Mouse (Mus musculus) cerebellum, postnatal 36 days (tissue): ENCODE measurements around the gene Gm49384.
"Not testable (repeated sequence)": the region's sequence is repeated elsewhere in the genome, so short reads cannot be mapped to it uniquely, and the experiment has no call there.

ENCODE experiments used
- DNase-seq, 2 experiments: peaks; one replicate each; pipeline ENCODE4 v3.0.0; 2021 to 2022; ENCODE audit warnings: mixed read lengths in 2 of 2

The Gm49384 gene

GRCm38 (mm10) chr12:69166861-69167581 lies 37.0 kb downstream of the Gm49384 start:
- DNase-seq, result not testable (repeated sequence)

- no peak for DNase-seq
Measured at GRCm38 (mm10) chr12:69164904-69165303, 39.2 kb downstream of the Gm49384 start.

DNA sequence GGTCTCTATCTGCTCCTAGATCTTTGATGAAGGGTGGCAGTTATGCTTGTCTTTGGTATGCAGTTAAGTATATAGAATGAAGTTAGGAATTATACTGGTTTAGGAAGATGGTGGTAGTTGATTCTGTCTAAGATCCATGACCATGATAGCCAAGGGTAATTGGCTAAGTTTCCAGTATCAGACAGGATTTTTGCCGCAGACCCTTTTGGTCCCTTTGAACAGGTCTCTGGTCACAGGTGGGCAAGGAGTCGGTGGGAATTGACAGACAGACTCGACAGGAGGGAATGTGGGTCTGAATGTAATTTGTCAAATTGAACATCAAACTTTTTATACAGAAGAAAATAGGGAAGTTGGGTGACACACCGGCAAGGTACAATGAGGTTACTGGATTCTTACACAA lies 40.5 kb downstream of the Gm49384 start:
- not testable (repeated sequence) for DNase-seq

GRCm38 (mm10) chr12:69160677-69161076 lies 43.4 kb downstream of the Gm49384 start:
- not testable (repeated sequence) for DNase-seq

DNA sequence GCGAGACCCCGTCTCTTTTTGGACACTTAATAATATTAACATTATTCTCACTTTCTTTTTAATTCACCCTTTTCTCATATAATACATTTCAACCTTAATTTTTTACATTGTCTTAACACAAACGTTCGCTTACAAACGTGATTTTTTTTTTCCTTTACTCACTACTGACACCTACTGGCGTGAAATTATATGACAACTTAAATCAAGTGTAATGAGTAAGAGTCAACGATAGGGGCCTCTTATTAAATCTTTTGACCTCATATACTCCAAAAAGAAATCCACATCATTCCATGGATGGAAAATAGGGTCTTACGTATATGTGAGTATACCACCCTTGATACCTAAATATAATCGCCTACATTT lies 44.5 kb downstream of the Gm49384 start:
- DNase-seq, result peak in 1 of 2 experiments; percentile 31

DNA sequence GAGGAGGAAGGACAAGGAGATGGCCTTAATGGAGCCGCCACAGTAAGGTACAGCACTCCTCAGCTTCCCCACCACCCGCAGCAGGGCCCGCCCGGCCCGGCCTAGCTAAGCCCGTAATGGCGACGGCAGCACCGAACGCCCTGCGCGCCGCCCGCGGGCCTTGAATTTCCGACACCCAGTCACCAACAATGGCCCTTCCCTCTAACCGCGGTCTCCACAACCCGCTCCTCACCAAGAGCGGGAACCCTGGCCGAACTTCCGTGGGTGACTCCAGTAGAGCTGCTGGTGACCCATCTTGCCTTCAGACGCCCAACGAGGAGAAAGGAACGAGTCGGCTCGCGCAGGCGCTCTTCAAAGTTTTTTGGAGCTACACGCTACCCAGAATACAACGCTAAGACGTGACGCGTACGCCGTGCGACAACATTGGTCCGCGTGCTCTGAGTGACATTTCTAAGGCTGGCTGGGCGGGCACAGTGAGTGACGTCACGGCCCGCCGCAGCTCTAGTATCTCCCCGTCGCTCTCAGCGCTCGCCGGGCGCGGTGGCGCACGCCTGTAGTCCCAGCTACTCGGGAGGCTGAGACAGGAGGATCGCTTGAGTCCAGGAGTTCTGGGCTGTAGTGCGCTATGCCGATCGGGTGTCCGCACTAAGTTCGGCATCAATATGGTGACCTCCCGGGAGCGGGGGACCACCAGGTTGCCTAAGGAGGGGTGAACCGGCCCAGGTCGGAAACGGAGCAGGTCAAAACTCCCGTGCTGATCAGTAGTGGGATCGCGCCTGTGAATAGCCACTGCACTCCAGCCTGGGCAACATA lies 45.1 kb downstream of the Gm49384 start, which contains the start of gene Rps29:
Gene Rps29 (minus strand): TSS at position 422 of the 813 bp plus-strand sequence.
- peak; percentile 97 to 98 for DNase-seq

DNA sequence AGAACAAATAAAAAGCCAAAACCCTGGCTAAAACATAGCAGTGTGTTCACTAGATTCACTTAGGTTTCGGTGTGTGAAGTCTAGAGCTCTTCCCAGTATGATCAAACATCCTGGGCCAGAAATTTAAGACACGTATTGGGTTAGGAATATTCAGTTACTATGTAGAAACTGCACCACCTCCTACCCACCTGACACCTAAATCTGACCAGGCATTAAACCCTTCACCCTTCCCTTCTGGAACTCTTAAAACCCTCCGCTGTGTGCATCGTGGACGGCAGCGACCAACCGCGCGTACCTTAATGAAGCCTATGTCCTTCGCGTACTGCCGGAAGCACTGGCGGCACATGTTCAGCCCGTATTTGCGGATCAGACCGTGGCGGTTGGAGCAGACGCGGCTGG lies 45.7 kb downstream of the Gm49384 start:
- no peak for DNase-seq

- DNase-seq, result no peak
Measured at GRCm38 (mm10) chr12:69157107-69157506, 47.0 kb downstream of the Gm49384 start.

- no peak for DNase-seq
Measured at GRCm38 (mm10) chr12:69156436-69156835, 47.6 kb downstream of the Gm49384 start.

DNA sequence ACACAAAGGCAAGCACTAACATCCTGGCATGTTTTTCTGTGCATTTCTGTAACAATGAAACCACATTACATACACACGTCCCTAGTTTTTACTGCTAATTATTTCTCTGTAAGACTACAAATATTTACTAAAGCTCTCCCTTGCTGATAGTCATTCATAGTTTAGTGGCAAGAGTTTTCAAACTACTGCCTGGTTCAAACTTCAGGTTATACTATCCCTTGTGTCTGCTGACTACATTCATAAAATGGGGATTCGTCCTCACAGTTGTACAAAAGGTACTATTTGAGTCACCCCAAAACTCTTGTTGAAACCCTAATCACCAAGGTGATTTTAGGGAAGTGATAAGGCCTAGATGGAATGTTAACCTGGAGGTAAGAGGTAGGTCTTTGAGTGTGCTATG lies 48.1 kb downstream of the Gm49384 start:
- no peak for DNase-seq

DNA sequence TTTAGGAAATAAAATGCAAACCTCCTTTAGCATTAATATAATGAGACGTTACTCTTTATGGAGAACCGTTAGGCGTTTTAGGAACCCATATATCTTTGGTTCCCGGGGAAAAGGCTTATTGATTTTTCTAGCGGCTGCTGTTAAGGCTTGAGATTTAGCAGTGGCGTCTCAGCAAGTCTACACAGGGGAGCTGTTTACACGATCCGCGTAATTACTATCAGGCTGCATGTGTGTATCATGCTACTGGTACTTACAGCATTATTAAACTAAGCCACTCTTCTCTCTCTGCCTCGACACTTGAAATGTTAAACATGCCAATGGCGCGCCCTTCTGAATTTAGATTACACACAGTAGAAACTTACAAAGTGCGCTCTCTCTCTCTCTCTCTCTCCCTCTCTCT lies 54.0 kb downstream of the Gm49384 start:
- DNase-seq, result no peak

DNA sequence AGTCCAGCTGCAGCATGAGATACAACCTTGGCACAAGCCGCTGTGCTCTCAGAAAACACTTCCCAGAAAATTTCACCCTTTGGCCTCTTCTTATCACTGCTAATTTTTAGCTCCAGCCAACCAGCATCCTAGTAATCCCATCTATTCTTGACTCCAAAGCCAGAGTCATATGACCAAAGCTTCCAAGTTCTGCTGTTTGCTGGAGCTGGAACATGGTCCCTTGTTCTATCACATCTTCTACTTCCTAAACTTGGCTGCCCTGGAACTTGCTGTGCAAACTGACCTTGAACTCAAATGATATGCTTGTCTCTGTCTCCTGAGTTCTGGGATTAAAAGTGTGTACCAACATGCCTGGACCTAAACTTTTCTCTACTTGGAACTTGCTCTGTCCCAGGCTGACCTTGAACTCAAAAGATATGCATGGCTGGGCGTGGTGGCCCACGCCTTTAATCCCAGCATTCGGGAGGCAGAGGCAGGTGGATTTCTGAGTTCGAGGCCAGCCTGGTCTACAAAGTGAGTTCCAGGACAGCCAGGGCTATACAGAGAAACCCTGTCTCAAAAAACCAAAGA lies 56.8 kb downstream of the Gm49384 start:
- DNase-seq, result no peak

GRCm38 (mm10) chr12:69143460-69143859 lies 60.6 kb downstream of the Gm49384 start:
- no peak for DNase-seq

- DNase-seq, result no peak
Measured at GRCm38 (mm10) chr12:69139841-69140240, 64.2 kb downstream of the Gm49384 start.
